Mouse (Mus musculus): ENCODE data around the gene Gm19410.
A peak's percentile ranks its signal among the peaks of the same experiment; 100 is the strongest.

- TF ChIP-seq CTCF (IDR thresholded peaks at IDR 0.05) (peak; percentile 63), EP300 (IDR thresholded peaks at IDR 0.05; ENCODE audit: insufficient read depth, low read depth, low read length) (no peak), POLR2A (IDR thresholded peaks at IDR 0.05; ENCODE audit: insufficient read depth, low read depth, low read length) (no peak)
Observed at GRCm38 (mm10) chr8:35735438-35735837, 30.2 kb upstream of the Gm19410 start.
